Mouse (Mus musculus): ENCODE data around the gene Mmrn1. TPM values are rescaled to one million over a fixed set of nuclear protein-coding genes. Genes with fewer than 3 reads are reported as not detected.

The Mmrn1 gene
- polyA plus RNA-seq, 1 experiment from 2014 or later, result 4.9 TPM

Other genes starting within 250 kb of the Mmrn1 start
- 17.2 and 19.7 TPM in 2 replicates for gene Snca, start 95.1 kb upstream of the Mmrn1 start, polyA plus RNA-seq (2014; fragmentation: Nextera tagmentation; extraction: Ambion mirVana)

Measured in stomach, embryonic 14.5 days (tissue).